Mouse (Mus musculus) layer of hippocampus, adult 8-10 months (tissue): ENCODE measurements at regions not wholly inside any gene's neighbourhood (a gene's known extent, or its start where the extent isn't known, plus 50 kb on each side); places are given as distances from the start of the nearest gene placed in this dataset.

Experiments
- DNase-seq, 2 experiments: peaks; one replicate each; pipeline ENCODE4 v3.0.0; 2022; ENCODE audit warnings: low spot score in 2 of 2

DNA sequence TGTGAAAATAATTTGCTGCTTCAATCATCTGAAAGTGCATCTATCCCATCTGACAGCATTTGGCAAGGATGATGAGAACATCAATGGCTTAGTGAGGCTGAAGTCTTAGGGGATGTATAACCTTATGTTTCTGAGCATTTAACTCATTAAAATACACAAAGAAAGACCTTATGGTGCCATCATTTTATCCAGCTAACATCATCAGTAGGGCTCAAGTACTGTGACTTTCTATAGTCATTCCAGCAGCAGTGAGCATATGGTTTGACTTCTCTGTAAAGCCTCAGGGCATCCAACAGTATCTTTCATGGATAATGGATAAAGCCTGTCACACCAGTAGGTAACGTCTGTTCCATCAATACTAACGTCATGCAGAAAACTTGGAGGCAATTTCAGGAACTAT is 895.0 kb upstream of the Fat3 start:
- DNase-seq = no peak

DNA sequence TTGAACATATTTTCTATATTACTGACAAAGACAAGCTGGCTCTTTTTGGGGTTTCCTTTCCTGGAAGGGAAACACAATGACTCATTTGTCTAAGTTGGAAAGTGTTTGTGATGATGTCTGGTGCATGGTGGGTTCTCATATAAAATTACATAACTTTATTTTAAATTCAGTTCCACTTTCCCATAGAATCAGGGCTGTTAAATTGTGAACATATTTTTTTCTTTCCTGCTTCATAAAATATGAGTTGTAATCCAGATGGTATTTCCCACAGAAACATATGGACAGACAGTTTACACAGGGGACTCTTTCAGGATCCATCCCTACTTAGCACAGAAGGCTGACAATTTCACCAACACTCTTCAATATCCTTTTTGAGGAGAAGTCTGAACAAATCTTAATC is 892.0 kb upstream of the Fat3 start:
- DNase-seq = peak in 1 of 2 experiments; percentile 5
